Mouse (Mus musculus) ES-Bruce4 (cell line): ENCODE measurements at regions not wholly inside any gene's neighbourhood (a gene's known extent, or its start where the extent isn't known, plus 50 kb on each side); places are given as distances from the start of the nearest gene placed in this dataset.

Experiments used
- CTCF ChIP-seq: IDR thresholded peaks from one replicate; pipeline ENCODE4 v1.8.1; 2011; ENCODE audit warnings: low read depth, low read length
- EP300 ChIP-seq: IDR thresholded peaks from 2 replicates; pipeline ENCODE4 v1.6.1; 2011; ENCODE audit warnings: low read depth, low read length; ENCODE audit not compliant: insufficient read depth
- POLR2A ChIP-seq: IDR thresholded peaks from one replicate; pipeline ENCODE4 v1.8.1; 2011; ENCODE audit warnings: low read length; ENCODE audit not compliant: insufficient read depth

GRCm38 (mm10) chr11:32126311-32126698, 73.8 kb downstream of the Il9r start:
- TF ChIP-seq EP300 (no peak), POLR2A (no peak), CTCF (no peak)
